Mouse (Mus musculus): ENCODE results near the gene Sp6.

GRCm38 (mm10) chr11:96987873-96988655, 25.1 kb upstream of the Sp6 start:
- TF ChIP-seq CTCF (conservative IDR thresholded peaks at IDR 0.05; ENCODE audit: insufficient read depth, insufficient read length, low read depth, low read length) (no peak), POLR2A (IDR thresholded peaks at IDR 0.05; ENCODE audit: low read depth, low read length) (no peak)

Measured in kidney, adult 2 months (tissue).